Mouse (Mus musculus) heart, adult 9 months (tissue): ENCODE data around the gene Arid1b.
"Not testable (repeated sequence)": the region's sequence is repeated elsewhere in the genome, so short reads cannot be mapped to it uniquely, and the experiment has no call there.

ENCODE experiments used
- DNase-seq, 2 experiments: peaks; one replicate each; pipeline ENCODE4 v3.0.0; 2022; ENCODE audit warnings: low spot score in 2 of 2

Gene Arid1b

GRCm38 (mm10) chr17:5085942-5086341, 91.8 kb downstream of the Arid1b start:
- DNase-seq: peak; percentile 34 to 60

GRCm38 (mm10) chr17:5088241-5088640, 94.1 kb downstream of the Arid1b start:
- not testable (repeated sequence) for DNase-seq

- no peak for DNase-seq
These were observed 94.7 kb downstream of the Arid1b start for GRCm38 (mm10) chr17:5088822-5089221.

- DNase-seq: no peak
These were observed 95.4 kb downstream of the Arid1b start for GRCm38 (mm10) chr17:5089541-5089940.

DNA sequence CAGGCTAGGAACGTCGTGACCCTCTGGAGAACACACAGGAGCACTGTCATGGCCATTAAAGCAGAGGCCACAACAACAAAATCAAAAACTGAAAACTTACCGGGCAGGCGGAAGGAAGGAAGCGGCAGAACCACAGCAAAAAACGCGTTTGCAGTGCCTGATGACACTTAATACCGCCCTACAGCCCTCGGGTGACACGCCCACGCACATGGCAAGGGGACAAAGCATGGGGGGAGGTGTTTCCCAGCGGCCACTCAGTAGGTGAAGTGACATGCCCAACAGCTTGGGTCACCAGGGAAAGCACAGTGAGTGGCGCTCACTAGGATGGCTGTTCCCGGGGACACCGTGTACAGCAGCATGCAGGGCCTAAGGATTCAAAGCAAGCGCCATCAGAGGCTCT, 97.4 kb downstream of the Arid1b start:
- no peak for DNase-seq

DNA sequence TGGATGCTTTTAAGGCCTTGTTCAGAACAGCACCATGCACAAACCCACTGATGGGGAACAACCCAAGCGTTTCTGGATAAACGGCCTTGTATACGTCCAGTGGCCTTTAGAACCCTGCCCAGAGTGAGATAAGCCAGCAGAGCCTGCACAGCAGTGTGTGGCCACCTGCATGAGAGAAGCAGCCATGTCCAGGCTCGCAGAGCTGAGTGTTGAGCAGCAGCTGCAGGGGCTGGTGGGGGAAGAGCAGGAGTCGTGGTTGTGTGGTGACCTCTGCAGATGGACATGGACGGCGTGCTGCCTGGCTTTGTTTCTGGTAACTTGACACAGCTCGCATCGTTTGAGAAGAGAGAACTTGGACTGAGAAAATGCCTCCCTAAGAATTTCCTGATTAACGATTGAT, 97.8 kb downstream of the Arid1b start:
- DNase-seq: no peak

DNA sequence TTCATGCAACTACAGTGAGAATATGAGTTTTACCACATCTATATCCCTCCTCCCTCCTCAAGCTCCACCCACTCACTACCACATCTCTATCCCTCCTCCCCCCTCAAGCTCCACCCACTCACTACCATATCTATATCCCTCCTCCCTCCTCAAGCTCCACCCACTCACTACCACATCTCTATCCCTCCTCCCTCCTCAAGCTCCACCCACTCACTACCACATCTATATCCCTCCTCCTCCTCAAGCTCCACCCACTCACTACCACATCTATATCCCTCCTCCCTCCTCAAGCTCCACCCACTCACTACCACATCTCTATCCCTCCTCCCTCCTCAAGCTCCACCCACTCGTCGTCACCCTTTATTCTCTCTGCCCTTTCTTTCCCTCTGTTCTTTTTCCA, 99.2 kb downstream of the Arid1b start:
- DNase-seq: not testable (repeated sequence)

DNA sequence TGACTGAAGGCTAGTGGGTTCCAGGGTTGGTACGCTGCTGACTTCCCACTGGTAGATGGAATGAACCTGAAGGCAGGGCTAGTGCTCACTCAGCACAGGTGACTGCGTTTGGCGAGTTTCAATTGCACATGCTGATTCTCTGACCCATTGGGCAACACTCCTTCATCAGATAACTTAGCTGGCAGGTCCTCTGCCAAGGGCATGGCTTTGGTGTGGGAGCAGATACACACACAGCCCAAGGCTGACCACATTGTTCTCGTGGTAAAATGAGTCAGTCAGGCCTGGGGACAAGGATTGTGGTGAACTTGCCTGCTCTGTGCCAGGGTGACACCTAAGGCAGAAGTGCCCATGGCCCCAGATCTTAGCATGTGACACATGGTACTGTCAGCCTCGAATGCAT, 100.5 kb downstream of the Arid1b start:
- no peak for DNase-seq

- no peak for DNase-seq
These were observed 101.6 kb downstream of the Arid1b start for GRCm38 (mm10) chr17:5095741-5096140.

DNA sequence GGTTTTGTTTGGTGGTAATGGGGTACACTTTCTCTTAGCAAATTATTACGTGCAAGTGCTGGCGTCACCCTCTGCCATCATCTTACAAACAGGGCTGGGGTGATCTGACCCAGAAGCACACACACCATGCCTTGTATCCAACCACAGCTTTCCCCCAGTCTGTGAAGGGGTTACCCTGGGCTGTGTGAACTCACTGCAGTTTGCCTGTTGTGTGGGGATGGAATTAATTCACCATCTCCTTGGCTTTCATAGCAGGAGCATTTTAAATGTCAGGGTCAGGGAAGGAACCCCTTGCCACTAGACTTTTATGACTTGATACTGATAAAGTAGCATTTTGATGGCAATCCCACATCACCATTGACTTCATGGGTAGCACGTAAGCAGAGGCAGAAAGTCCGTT, 102.9 kb downstream of the Arid1b start:
- DNase-seq: no peak

- DNase-seq: no peak
These were observed 103.7 kb downstream of the Arid1b start for GRCm38 (mm10) chr17:5097545-5098475.

DNA sequence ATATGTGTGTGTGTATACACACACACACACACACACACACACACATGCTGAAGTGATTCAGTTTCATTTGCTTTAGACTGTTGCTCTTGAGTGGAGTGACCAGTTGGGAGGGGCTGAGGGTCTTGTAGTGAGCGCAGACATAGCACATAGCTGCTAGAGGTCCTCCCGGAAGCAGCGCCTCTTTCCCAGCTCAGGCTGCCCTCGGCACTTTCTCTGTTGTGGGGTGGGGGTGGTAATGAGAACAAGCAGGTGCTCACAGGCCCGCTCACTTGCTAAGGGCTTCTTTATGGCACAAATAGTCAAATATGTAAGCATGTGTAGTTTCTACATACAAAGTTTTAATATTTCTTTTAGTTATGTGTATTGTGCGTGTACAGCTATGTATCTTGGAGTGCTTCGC, 104.6 kb downstream of the Arid1b start:
- no peak for DNase-seq

DNA sequence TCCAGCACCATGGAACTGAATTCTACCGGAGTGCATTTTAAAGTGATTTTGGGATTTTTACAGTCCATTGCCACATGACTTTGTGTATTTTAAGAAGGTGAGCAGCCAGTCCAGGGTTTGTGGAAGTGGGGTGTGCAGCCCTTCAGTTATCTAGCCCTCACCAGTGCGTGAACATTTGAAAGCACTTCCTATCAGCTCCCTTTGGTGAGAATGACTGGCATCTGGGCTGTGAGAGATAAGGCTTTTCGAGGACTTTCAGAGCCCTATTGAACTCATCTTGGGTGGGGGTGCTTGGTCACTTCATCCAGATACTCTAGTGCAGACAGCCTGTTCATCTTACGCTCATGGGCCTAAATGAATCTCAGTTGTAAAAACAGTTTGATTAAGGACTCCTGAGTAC, 105.1 kb downstream of the Arid1b start:
- DNase-seq: no peak

- no peak for DNase-seq
These were observed 107.0 kb downstream of the Arid1b start for GRCm38 (mm10) chr17:5101157-5101556.

DNA sequence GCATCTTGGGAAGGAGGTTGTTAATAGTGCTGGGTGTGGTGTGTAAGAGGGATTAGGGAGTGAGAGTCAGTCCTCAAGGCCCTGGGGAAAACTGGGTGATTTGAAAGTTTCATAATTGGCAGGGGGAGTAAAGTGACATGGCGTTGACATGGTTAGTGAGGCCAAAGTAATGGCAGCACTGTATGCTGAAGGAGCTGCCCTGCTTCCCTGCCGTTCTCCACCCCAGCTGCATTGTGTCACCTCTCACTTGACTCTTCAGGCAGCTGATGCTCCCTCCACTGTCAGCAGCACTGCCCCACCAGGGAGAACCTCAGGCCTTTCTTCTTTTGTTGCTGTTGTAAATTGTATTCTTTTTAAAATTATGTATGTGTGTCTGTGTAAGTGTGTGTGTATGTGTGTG, 107.8 kb downstream of the Arid1b start:
- no peak for DNase-seq

GRCm38 (mm10) chr17:5105746-5106145, 111.6 kb downstream of the Arid1b start:
- DNase-seq: no peak

DNA sequence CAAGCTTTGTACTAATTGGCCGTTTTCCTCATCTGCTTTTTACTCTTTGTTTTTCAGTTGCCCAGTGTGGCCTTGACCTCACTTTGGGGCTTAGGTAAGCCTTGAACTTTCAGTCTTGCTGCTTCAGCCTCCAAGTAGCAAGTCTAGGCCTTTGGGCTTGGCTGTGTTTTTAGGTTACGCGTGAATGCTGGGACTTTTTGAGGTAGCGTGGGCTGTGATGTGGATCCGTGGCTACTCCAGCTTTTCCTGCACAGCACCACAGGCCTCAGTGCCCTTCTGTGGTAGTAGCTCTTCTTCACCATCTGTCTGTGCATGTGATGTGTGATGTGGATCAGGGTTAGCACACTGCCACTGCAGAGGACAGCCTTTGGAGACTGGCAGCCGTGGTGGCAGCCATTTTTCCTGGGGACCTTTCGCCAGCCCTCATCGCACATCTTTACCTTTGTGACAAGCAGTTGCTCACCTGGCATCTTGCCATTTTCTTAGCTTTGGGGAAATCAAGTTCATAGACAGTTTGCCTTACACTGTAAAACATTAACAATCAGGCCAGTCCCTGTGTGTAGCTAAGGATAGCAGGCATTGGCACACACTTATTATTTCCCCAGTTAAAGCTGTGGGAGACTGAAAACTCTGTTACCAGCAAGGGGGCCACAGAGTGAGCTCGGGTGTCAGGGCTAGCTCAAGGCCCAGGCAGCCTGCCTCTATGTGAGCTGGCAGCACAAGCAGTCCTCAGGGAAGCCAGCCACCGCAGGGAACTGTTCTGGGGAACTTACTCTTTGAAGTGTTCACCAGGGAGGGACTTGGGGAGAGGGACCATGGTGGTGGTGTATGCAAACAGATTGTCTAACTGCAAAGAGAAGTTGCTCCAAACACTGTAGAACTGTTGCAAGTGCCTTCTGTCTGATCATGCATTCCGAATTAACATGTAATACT, 112.4 kb downstream of the Arid1b start:
- no peak for DNase-seq

- no peak for DNase-seq
These were observed 113.4 kb downstream of the Arid1b start for GRCm38 (mm10) chr17:5107501-5107900.

- no peak for DNase-seq
These were observed 113.9 kb downstream of the Arid1b start for GRCm38 (mm10) chr17:5108022-5108421.

DNA sequence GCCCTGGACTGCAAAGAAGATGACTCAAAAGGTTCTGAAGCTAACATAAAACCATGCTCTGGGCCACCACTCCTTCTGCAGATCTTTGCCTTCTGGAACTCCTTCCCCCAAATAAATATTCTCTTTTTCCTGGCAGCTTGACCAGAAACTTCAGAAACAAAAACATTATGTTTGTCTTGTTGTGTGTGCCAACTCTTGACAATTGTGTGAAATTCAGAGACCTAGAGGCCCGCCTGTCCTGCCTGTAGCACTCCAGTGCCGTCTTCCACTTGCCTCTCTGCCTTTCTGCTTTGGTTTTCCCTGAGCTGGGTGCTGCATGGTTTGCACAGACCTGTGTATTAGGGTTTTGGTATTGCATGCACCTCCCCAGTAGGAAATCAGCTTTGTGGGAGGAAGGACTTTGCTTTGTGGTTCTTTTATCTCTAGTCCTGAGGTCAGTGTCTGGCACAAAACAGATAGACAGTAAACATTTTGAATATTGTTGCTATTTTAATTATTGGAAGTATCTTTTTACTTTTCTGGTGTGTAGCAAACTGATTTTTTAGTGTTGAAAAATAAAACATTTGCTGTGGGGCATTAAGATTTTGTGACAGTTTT, 114.5 kb downstream of the Arid1b start:
- DNase-seq: no peak

DNA sequence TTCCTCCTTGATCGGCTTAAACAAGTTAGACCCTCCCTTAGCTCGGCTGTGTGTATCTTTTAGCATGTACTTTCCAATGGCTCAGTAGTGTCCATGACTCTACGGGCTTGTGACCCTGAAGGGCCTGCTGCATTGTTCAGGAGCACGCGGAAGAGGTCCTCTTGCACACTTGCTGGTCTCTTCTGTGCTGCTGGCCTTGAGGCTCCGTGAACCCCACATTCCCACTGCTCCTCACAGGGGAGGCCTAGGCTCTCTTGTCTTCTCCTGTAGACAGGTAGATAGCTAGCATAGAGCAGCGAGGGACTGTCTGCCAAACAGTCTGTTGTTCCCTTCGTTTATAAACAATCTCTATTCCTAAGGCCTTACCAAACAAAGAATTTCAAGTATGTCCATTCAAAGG, 115.2 kb downstream of the Arid1b start:
- no peak for DNase-seq

DNA sequence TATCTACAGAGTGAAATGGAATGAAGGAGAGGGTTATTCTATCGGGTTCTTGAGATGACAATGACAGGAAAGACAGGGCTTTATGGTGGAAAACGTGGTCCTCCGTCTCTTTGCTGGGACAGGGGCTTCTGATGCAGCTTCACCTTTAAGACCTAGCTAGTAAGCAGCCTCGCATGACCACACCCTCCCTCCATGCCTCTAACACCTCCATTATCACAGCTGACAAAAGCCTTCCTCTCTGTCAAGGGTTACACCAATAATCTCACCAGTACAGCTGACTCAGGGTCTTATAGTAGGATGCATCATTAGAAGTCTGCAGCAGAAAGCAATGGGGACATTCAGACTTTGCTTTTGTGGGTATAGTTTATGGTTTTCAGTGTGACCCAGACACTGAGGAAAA, 116.0 kb downstream of the Arid1b start:
- no peak for DNase-seq
